Mouse (Mus musculus) brain, embryonic 14.5 days (tissue): ENCODE results near the gene Slc39a11.

Experiments used
- CTCF ChIP-seq: fragments of 200-500 bp; IDR thresholded peaks from 2 replicates; pipeline ENCODE4 v1.5.1; 2012; ENCODE audit warnings: inconsistent platforms, mild to moderate bottlenecking, moderate library complexity, borderline replicate concordance; ENCODE audit not compliant: insufficient read depth, insufficient read length; ENCODE audit errors: extremely low read depth
- POLR2A ChIP-seq: fragments of 200-500 bp; IDR thresholded peaks from 2 replicates; pipeline ENCODE4 v1.6.1; 2012; ENCODE audit warnings: mild to moderate bottlenecking, inconsistent platforms, borderline replicate concordance; ENCODE audit not compliant: poor library complexity, insufficient read depth, insufficient read length, severe bottlenecking; ENCODE audit errors: extremely low read depth

GRCm38 (mm10) chr11:113583879-113584661 lies 65.8 kb downstream of the Slc39a11 start:
- TF ChIP-seq CTCF (no peak), POLR2A (no peak)
